Mouse (Mus musculus): ENCODE measurements around the gene Hist1h2ad. TPM values are rescaled to one million over a fixed set of nuclear protein-coding genes. Genes with fewer than 3 reads are reported as not detected.

Hist1h2ad gene
- polyA plus RNA-seq, 1 experiment from 2014 or later = 0.76 TPM

DNA sequence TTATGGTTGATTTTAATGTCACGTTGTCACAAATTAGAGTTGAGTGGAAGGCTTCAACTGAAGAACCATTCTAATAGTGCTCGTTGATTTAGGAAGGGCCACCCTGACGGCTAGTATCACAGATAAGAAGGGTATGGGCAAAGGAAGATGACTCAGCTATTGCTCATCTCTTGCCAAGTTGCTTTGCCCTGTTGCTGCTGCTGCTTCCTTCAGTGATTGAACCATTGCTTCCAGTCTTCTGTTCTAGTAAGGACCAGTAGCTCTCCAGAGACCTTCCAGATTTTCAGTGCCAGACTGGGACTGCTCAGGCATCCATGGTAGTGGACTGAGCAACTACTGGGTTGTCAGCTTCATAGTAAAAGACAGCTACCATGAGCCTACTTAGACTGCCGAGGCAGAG is 35.0 kb downstream of the Hist1h2ad start:
- TF ChIP-seq CTCF (IDR thresholded peaks at IDR 0.05; ENCODE audit: low read depth) = no peak
- Histone ChIP-seq H3K27me3 (ENCODE audit: insufficient read depth, low read length) (no peaks in the 10 kb centered on the region), H3K27ac (no peak overlapping the region), H3K9ac (ENCODE audit: low read depth, low read length) (no peak overlapping the region), H3K4me1 (replicated peaks; ENCODE audit: insufficient read depth, low read length) (no peaks in the 10 kb centered on the region), H3K9me3 (replicated peaks; ENCODE audit: low read length) (no peaks in the 10 kb centered on the region), H3K4me3 (replicated peaks; ENCODE audit: low read depth, low read length) (no peak overlapping the region), H3K4me2 (ENCODE audit: low read length) (no peak overlapping the region), H3K36me3 (ENCODE audit: insufficient read depth, low read length) (no peaks in the 10 kb centered on the region)
- DNase-seq (ENCODE audit: low spot score) = no peak
- ATAC-seq (replicated peaks; ENCODE audit: low FRiP score, low read depth) = no peak
- WGBS = 70% methylated on average over 4 of the region's 4 CpGs

GRCm38 (mm10) chr13:23609844-23610243 is 35.7 kb downstream of the Hist1h2ad start:
- DNase-seq (ENCODE audit: low spot score) (no peak), ATAC-seq (replicated peaks; ENCODE audit: low FRiP score, low read depth) (no peak)
- Histone ChIP-seq H3K4me2 (ENCODE audit: low read length) (no peak overlapping the region), H3K4me3 (replicated peaks; ENCODE audit: low read depth, low read length) (no peak overlapping the region), H3K27ac (no peak overlapping the region), H3K36me3 (ENCODE audit: insufficient read depth, low read length) (no peaks in the 10 kb centered on the region), H3K27me3 (ENCODE audit: insufficient read depth, low read length) (no peaks in the 10 kb centered on the region), H3K9ac (ENCODE audit: low read depth, low read length) (no peak overlapping the region), H3K4me1 (replicated peaks; ENCODE audit: insufficient read depth, low read length) (no peaks in the 10 kb centered on the region), H3K9me3 (replicated peaks; ENCODE audit: low read length) (no peaks in the 10 kb centered on the region)
- no peak for TF ChIP-seq CTCF (IDR thresholded peaks at IDR 0.05; ENCODE audit: low read depth)

DNA sequence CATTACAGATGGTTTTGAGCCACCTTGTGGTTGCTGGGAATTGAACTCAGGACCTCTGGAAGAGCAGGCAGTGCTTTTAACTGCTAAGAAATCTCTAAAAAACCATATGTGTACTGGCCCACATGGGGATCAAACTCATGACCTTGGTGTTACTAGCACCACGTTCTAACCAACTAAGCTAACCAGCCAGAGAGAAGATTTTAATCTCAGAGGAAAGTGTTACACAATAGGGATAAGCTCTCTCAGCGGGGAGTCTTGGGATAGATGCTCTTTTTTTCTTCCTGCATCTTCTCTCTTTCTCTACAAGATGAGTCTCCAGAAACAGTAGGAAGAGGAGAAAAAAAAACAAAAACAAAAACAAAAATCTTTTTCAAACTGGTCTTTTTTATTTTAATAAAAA is 36.2 kb downstream of the Hist1h2ad start:
- H3K36me3 ChIP-seq (ENCODE audit: insufficient read depth, low read length) = no peaks in the 10 kb centered on the region
- ATAC-seq (replicated peaks; ENCODE audit: low FRiP score, low read depth) = no peak
- 70% methylated on average over 2 of the region's 2 CpGs for WGBS
- H3K9ac ChIP-seq (ENCODE audit: low read depth, low read length) = no peak overlapping the region
- no peak overlapping the region for H3K4me2 ChIP-seq (ENCODE audit: low read length)
- H3K4me3 ChIP-seq (replicated peaks; ENCODE audit: low read depth, low read length) = no peak overlapping the region
- no peak overlapping the region for H3K27ac ChIP-seq
- TF ChIP-seq CTCF (IDR thresholded peaks at IDR 0.05; ENCODE audit: low read depth) = no peak
- H3K9me3 ChIP-seq (replicated peaks; ENCODE audit: low read length) = no peaks in the 10 kb centered on the region
- no peak for DNase-seq (ENCODE audit: low spot score)
- H3K27me3 ChIP-seq (ENCODE audit: insufficient read depth, low read length) = no peaks in the 10 kb centered on the region
- H3K4me1 ChIP-seq (replicated peaks; ENCODE audit: insufficient read depth, low read length) = no peaks in the 10 kb centered on the region

- ATAC-seq (replicated peaks; ENCODE audit: low FRiP score, low read depth) = no peak
- no peak for TF ChIP-seq CTCF (IDR thresholded peaks at IDR 0.05; ENCODE audit: low read depth)
These were observed 37.5 kb downstream of the Hist1h2ad start for GRCm38 (mm10) chr13:23611638-23612037.

DNA sequence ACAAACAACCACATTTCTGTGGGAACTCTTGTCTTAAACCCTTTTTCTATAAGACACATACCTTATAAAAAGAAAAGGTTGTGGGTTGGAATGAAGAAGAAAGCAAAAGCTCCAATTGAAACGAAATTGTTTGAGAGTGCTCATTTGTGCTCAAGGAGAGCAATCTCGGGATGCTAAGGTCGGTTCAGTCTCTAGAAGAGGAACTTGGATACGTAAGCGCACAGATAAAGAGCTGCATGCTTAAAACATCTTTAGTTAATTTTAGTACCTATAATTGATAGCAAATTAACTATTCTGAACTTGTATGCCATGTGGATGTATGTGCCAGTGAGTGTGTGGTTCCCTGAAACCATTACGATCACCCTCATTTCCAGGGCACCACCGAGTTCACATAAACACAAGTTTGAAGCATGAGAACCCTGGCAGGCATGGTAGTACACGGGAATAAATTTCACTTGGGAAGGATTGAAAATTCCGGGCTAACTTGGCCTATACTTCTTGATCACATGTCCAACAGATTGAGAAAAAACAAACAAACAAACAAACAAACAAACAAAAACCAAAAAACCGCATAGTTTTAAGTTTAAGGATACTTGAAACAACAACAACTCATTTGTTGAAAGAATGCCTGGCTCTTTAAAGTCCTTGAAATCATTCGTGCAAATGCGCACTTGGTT is 46.0 kb downstream of the Hist1h2ad start:
- Histone ChIP-seq H3K27ac (peak overlapping the region; percentile 96), H3K4me1 (replicated peaks; ENCODE audit: insufficient read depth, low read length) (peaks cover 3% of the 10 kb centered on the region; the same call in 1 of the 2 replicates), H3K9ac (ENCODE audit: low read depth, low read length) (peak overlapping the region; percentile 89; the same call in 1 of the 2 replicates), H3K36me3 (ENCODE audit: insufficient read depth, low read length) (no peaks in the 10 kb centered on the region), H3K4me3 (replicated peaks; ENCODE audit: low read depth, low read length) (peak overlapping the region; percentile 56), H3K4me2 (ENCODE audit: low read length) (peak overlapping the region; percentile 85), H3K27me3 (ENCODE audit: insufficient read depth, low read length) (no peaks in the 10 kb centered on the region), H3K9me3 (replicated peaks; ENCODE audit: low read length) (no peaks in the 10 kb centered on the region)
- ATAC-seq (replicated peaks; ENCODE audit: low FRiP score, low read depth) (no peak), DNase-seq (ENCODE audit: low spot score) (no peak)
- TF ChIP-seq CTCF (IDR thresholded peaks at IDR 0.05; ENCODE audit: low read depth) = no peak
- 47% methylated on average over 12 of the region's 12 CpGs for WGBS

More at GRCm38 (mm10) chr13:23611638-23612037, 37.5 kb downstream of the Hist1h2ad start:
- H3K9ac ChIP-seq (ENCODE audit: low read depth, low read length) = no peak overlapping the region
- no peaks in the 10 kb centered on the region for H3K27me3 ChIP-seq (ENCODE audit: insufficient read depth, low read length)
- no peaks in the 10 kb centered on the region for H3K36me3 ChIP-seq (ENCODE audit: insufficient read depth, low read length)
- H3K9me3 ChIP-seq (replicated peaks; ENCODE audit: low read length) = no peaks in the 10 kb centered on the region
- WGBS = 44% methylated on average over 3 of the region's 3 CpGs
- peak; percentile 12 for DNase-seq (ENCODE audit: low spot score)
- H3K4me1 ChIP-seq (replicated peaks; ENCODE audit: insufficient read depth, low read length) = no peaks in the 10 kb centered on the region
- no peak overlapping the region for H3K4me3 ChIP-seq (replicated peaks; ENCODE audit: low read depth, low read length)
- H3K27ac ChIP-seq = no peak overlapping the region
- H3K4me2 ChIP-seq (ENCODE audit: low read length) = no peak overlapping the region

- peak within 1 kb of the TSS; percentile 56 for H3K4me3 ChIP-seq (replicated peaks; ENCODE audit: low read depth, low read length)
- no peaks in the 10 kb centered on the region for H3K36me3 ChIP-seq (ENCODE audit: insufficient read depth, low read length)
- H3K4me1 ChIP-seq (replicated peaks; ENCODE audit: insufficient read depth, low read length) = peaks cover 3% of the 10 kb centered on the region; the same call in 1 of the 2 replicates
- DNase-seq (ENCODE audit: low spot score) (peak; percentile 97), ATAC-seq (replicated peaks; ENCODE audit: low FRiP score, low read depth) (peak; percentile 84)
- no peaks in the 10 kb centered on the region for H3K27me3 ChIP-seq (ENCODE audit: insufficient read depth, low read length)
- H3K4me2 ChIP-seq (ENCODE audit: low read length) = peak within 1 kb of the TSS; percentile 85
- H3K9ac ChIP-seq (ENCODE audit: low read depth, low read length) = peak within 1 kb of the TSS; percentile 89
- peak within 1 kb of the TSS; percentile 96 for H3K27ac ChIP-seq
- no peaks in the 10 kb centered on the region for H3K9me3 ChIP-seq (replicated peaks; ENCODE audit: low read length)
- WGBS = 0% methylated on average over 27 of the region's 27 CpGs
- no peak for TF ChIP-seq CTCF (IDR thresholded peaks at IDR 0.05; ENCODE audit: low read depth)
These were observed 46.8 kb downstream of the Hist1h2ad start, which contains the start of gene Hist1h2be for GRCm38 (mm10) chr13:23620733-23621531. TSS of gene Hist1h2be (minus strand) at chr13:23621124.
